Mouse (Mus musculus) lung, adult 2 months (tissue): ENCODE data around the gene Nav3.

Source experiments
- CTCF ChIP-seq: fragments of 200-500 bp; IDR thresholded peaks from 2 replicates; pipeline ENCODE4 v1.5.1; 2011; ENCODE audit warnings: mild to moderate bottlenecking, low read length, control low read depth; ENCODE audit not compliant: insufficient read depth
- POLR2A ChIP-seq: fragments of 200-500 bp; IDR thresholded peaks from 2 replicates; pipeline ENCODE4 v1.6.1; 2011; ENCODE audit warnings: low read depth, mild to moderate bottlenecking, control low read depth, low read length, borderline replicate concordance; ENCODE audit errors: extremely low read depth

DNA sequence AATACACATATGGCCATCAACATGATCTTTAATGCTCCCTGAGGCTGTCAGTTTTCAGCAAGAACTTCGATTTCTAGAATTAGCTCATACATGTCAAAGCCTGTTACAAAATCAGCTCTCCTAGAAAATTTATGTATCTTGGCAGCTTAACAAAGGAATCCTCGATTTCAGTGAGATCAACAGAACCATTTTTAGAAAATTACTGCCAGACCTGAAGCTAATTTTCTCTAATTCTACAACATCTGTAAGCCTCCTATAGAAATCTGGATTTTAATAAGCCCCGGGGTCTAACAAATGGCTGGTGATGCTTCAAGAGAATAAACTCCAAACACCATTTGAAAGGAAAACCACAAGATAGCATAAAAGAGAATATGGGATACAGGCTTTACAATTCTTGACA, 659.0 kb downstream of the Nav3 start:
- TF ChIP-seq CTCF = no peak
- TF ChIP-seq POLR2A = no peak
